Mouse (Mus musculus) CH12.LX (cell line): ENCODE results near the gene Zfp414. TPM values are rescaled to one million over a fixed set of nuclear protein-coding genes. Genes with fewer than 3 reads are reported as not detected.

Experiments
- DNase-seq: peaks from one replicate; pipeline ENCODE4 v3.0.0-alpha.2; 2013; ENCODE audit errors: extremely low read depth
- H3K27ac ChIP-seq: 2 replicates; pipeline ENCODE4 v1.5.1; 2012; ENCODE audit warnings: low read depth, mild to moderate bottlenecking, control low read depth, moderate library complexity; ENCODE audit not compliant: insufficient read depth
- H3K27me3 ChIP-seq: replicated peaks from 2 replicates; pipeline ENCODE3; 2012; ENCODE audit warnings: inconsistent platforms
- H3K36me3 ChIP-seq, 2 experiments: replicated peaks in 1 of 2; 2 replicates each; pipeline versions ENCODE3 to v1.6.1; 2012; ENCODE audit warnings: inconsistent platforms in 1 of 2, low read length in 1 of 2, mild to moderate bottlenecking in 1 of 2, mixed read lengths in 1 of 2, moderate library complexity in 1 of 2; ENCODE audit not compliant: control insufficient read depth in 1 of 2, insufficient read depth in 1 of 2
- H3K4me1 ChIP-seq, 2 experiments: 2 replicates each; pipeline ENCODE4 v1.6.1; 2012; ENCODE audit warnings: inconsistent platforms in 1 of 2, moderate library complexity in 1 of 2; ENCODE audit not compliant: insufficient read depth in 2 of 2, control insufficient read depth in 1 of 2
- H3K4me2 ChIP-seq: 2 replicates; pipeline ENCODE4 v1.6.1; 2012; ENCODE audit warnings: low read depth, mild to moderate bottlenecking, control low read depth; ENCODE audit not compliant: poor library complexity, insufficient read depth, severe bottlenecking
- H3K4me3 ChIP-seq, 3 experiments: fragments of 150-350 bp in 1 of 3; sonication (generic) in 1 of 3; replicated peaks in 1 of 3; 2 replicates each; pipeline versions ENCODE3 to v1.5.1; 2011 to 2012; ENCODE audit warnings: low read depth in 2 of 3, low read length in 2 of 3, mild to moderate bottlenecking in 2 of 3, moderate library complexity in 2 of 3, control low read depth in 1 of 3, improper control_type of control experiment in 1 of 3, inconsistent platforms in 1 of 3, mixed read lengths in 1 of 3; ENCODE audit not compliant: poor library complexity in 1 of 3
- H3K79me2 ChIP-seq: replicated peaks from 2 replicates; pipeline ENCODE4 v1.6.1; 2012; ENCODE audit warnings: mild to moderate bottlenecking, moderate library complexity; ENCODE audit not compliant: control insufficient read depth, poor library complexity, insufficient read depth, severe bottlenecking; ENCODE audit errors: extremely low read depth
- H3K9ac ChIP-seq: 2 replicates; pipeline ENCODE4 v1.6.1; 2012; ENCODE audit warnings: low read depth, mild to moderate bottlenecking, control low read depth, moderate library complexity; ENCODE audit not compliant: insufficient read depth
- H3K9me3 ChIP-seq: replicated peaks from 2 replicates; pipeline ENCODE3; 2012; ENCODE audit warnings: low read length, inconsistent platforms, mixed read lengths
- BHLHE40 ChIP-seq: IDR thresholded peaks from 2 replicates; pipeline ENCODE4 v1.6.1; 2011; ENCODE audit warnings: mild to moderate bottlenecking, low read depth, low read length, improper control_type of control experiment
- CHD1 ChIP-seq: IDR thresholded peaks from 2 replicates; pipeline ENCODE4 v1.6.1; 2012; ENCODE audit warnings: low read depth, low read length, improper control_type of control experiment, inconsistent platforms
- CHD2 ChIP-seq: IDR thresholded peaks from 2 replicates; pipeline ENCODE4 v1.6.1; 2011; ENCODE audit warnings: low read length, improper control_type of control experiment
- CTCF ChIP-seq, 2 experiments: IDR thresholded peaks in 1 of 2; conservative IDR thresholded peaks in 1 of 2; 2 replicates each; pipeline ENCODE4 v1.5.1; 2011 to 2012; ENCODE audit warnings: low read depth in 2 of 2, low read length in 2 of 2, improper control_type of control experiment in 1 of 2, inconsistent platforms in 1 of 2, mild to moderate bottlenecking in 1 of 2, moderate library complexity in 1 of 2
- ELF1 ChIP-seq: IDR thresholded peaks from 2 replicates; pipeline ENCODE4 v1.6.1; 2014; ENCODE audit warnings: low read depth, mild to moderate bottlenecking, inconsistent platforms, low read length, improper control_type of control experiment
- EP300 ChIP-seq: IDR thresholded peaks from 2 replicates; pipeline ENCODE4 v1.6.1; 2011; ENCODE audit warnings: low read length, improper control_type of control experiment
- MYC ChIP-seq: IDR thresholded peaks from 2 replicates; pipeline ENCODE4 v1.6.1; 2011; ENCODE audit warnings: low read depth, mild to moderate bottlenecking, improper control_type of control experiment, low read length
- NELFE ChIP-seq: IDR thresholded peaks from 2 replicates; pipeline ENCODE4 v1.6.1; 2011; ENCODE audit warnings: low read depth, low read length, improper control_type of control experiment
- POLR2A ChIP-seq: IDR thresholded peaks from 2 replicates; pipeline ENCODE4 v1.6.1; 2011; ENCODE audit warnings: low read depth, mild to moderate bottlenecking, improper control_type of control experiment, low read length
- RCOR1 ChIP-seq: conservative IDR thresholded peaks from 2 replicates; pipeline ENCODE4 v1.6.1; 2012; ENCODE audit warnings: low read depth, mild to moderate bottlenecking, inconsistent platforms, low read length, improper control_type of control experiment
- SIN3A ChIP-seq: IDR thresholded peaks from 2 replicates; pipeline ENCODE4 v1.6.1; 2012; ENCODE audit warnings: low read length, improper control_type of control experiment, inconsistent platforms
- TBP ChIP-seq: conservative IDR thresholded peaks from 2 replicates; pipeline ENCODE4 v1.6.1; 2011; ENCODE audit warnings: low read depth, low read length, improper control_type of control experiment
- UBTF ChIP-seq: IDR thresholded peaks from 2 replicates; pipeline ENCODE4 v1.6.1; 2012; ENCODE audit warnings: low read depth, mild to moderate bottlenecking, inconsistent platforms, low read length, improper control_type of control experiment, moderate library complexity
- ZC3H11A ChIP-seq: IDR thresholded peaks from 2 replicates; pipeline ENCODE4 v1.6.1; 2012; ENCODE audit warnings: low read depth, mild to moderate bottlenecking, inconsistent platforms, low read length, improper control_type of control experiment
- ZKSCAN1 ChIP-seq: IDR thresholded peaks from 2 replicates; pipeline ENCODE4 v1.6.1; 2012; ENCODE audit warnings: low read depth, inconsistent platforms, low read length, improper control_type of control experiment, borderline replicate concordance
- ZMIZ1 ChIP-seq: IDR thresholded peaks from 2 replicates; pipeline ENCODE4 v1.6.1; 2012; ENCODE audit warnings: low read depth, mild to moderate bottlenecking, inconsistent platforms, low read length, improper control_type of control experiment
- ZNF384 ChIP-seq: IDR thresholded peaks from 2 replicates; pipeline ENCODE4 v1.6.1; 2012; ENCODE audit warnings: low read depth, low read length, improper control_type of control experiment, inconsistent platforms
- dilution Hi-C: fragments of 300-500 bp; cut with MboI; formaldehyde crosslinking; loops from 2 replicates; pipeline ENCODE4 v1.14.3; 2020; ENCODE audit warnings: low sequenced_read_pairs; ENCODE audit not compliant: extremely low pct_unique_long_range_greater_than_20kb, extremely low pct_ligation_motif_present
- in situ Hi-C: fragments of 300-500 bp; cut with MboI; formaldehyde crosslinking; loops from 3 replicates; pipeline ENCODE4 v1.14.3; 2019; ENCODE audit warnings: low sequenced_read_pairs, low pct_ligation_motif_present, low pct_unique_long_range_greater_than_20kb, mixed read lengths
- polyA plus RNA-seq: library from polyadenylated mRNA; unstranded; fragments of >175 nt; gene quantifications from 2 replicates; pipeline ENCODE4 v1.2.1, GENCODE M21; 2012; ENCODE audit warnings: low read depth; ENCODE audit not compliant: insufficient read length
- total RNA-seq, 2 experiments: library from RNA; depleted of rRNA; stranded (reverse); fragments of 300-350 nt in 1 of 2; fragments of >200 nt in 1 of 2; gene quantifications; 2 replicates each; pipeline ENCODE4 v1.2.3; 2012 to 2014

Gene Zfp414
- total and polyA plus RNA-seq, 3 experiments: 6.6 to 34.3 (median 9.9) TPM

DNA sequence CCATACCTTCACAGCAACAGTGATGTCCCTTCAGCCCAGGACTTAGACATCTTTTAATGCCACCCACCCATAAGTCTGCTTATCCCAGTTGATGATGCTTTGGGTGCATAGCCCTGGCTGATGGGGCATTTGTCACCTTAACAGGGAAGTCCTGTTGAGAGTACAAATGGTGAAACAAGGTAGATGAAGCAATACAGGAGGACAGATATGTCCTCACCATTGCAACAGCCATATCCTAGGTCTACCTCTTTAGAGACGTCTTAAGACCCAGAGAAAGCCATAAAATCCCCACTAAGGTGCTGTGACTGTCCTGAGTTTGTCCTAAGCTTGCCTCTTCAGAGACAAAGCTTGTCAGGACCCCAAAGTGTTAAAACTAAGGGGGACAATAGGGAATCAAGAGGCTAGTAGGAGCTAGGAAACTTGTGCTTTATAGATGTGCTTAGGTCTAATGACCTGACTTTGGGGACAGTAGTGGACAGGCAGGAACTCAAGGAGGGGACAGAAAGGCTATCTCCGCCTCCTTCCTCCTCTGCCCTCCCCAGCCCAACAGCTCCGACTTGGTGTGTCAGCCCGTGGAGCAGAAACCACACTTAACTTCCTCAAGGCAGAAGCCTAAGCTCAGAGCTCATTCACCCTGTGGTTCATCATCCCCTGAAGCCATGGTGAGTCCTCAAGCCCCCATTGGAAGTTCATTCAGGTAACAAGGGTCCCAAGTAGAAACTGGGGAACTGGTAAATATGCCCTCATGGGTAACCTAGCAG lies 8.8 kb downstream of the Zfp414 start, which contains the start of gene Pram1:
Pram1 (plus strand) TSS at position 541 of the 761 bp plus-strand sequence.
- H3K79me2 ChIP-seq: no peaks in the 10 kb centered on the region
- H3K36me3 ChIP-seq: peaks cover 16 to 80% of the 10 kb centered on the region in 2 experiments
- DNase-seq: no peak
- TF ChIP-seq NELFE: no peak
- no peak for TF ChIP-seq CHD1
- no peak for TF ChIP-seq ELF1
- dilution Hi-C loops (no loop called here), in situ Hi-C loops (no loop called here)
- no peak within 1 kb of the TSS for H3K9ac ChIP-seq
- H3K4me2 ChIP-seq: no peak within 1 kb of the TSS
- H3K9me3 ChIP-seq: no peaks in the 10 kb centered on the region
- no peaks in the 10 kb centered on the region for H3K27me3 ChIP-seq
- peaks cover 0 to 25% of the 10 kb centered on the region in 2 experiments; a peak in 2 of 4 replicates for H3K4me1 ChIP-seq
- no peak within 1 kb of the TSS for H3K4me3 ChIP-seq
- H3K27ac ChIP-seq: no peak within 1 kb of the TSS

- H3K4me2 ChIP-seq: no peak overlapping the region
- no peak overlapping the region for H3K27ac ChIP-seq
- H3K36me3 ChIP-seq: peaks cover 26 to 81% of the 10 kb centered on the region in 2 experiments
These were observed 10.9 kb downstream of the Zfp414 start for GRCm38 (mm10) chr17:33639743-33640142.

DNA sequence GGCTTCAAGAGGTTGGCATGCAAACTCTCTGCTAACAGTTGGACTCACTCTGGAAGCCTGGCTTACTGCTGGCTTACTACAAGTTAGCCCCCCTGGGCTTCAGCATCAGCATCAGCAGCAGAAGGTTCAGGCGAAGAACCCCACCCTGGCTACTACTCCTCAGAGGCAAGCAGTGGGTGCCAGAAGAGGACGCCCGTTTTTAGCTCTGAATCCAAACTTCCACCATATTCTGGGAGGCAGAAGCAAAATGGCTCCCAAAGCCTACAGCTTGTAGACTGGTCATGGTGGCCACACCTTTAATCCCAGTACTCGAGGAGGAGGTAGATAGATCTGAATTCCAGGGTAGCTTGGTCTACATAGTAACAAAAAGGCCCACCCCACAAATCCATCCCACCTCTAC lies 15.2 kb downstream of the Zfp414 start:
- Histone ChIP-seq H3K9me3 (no peaks in the 10 kb centered on the region), H3K4me1 (peaks cover 0 to 22% of the 10 kb centered on the region in 2 experiments; a peak in 2 of 4 replicates)
- no peak for DNase-seq
- TF ChIP-seq POLR2A (no peak), CHD1 (no peak), MYC (no peak), SIN3A (no peak), CHD2 (no peak), UBTF (no peak), ZKSCAN1 (no peak), ZNF384 (no peak), RCOR1 (no peak), ELF1 (no peak), BHLHE40 (no peak), CTCF (conservative IDR thresholded peaks at IDR 0.05 in 1 of 2, IDR thresholded peaks at IDR 0.05 in 1 of 2; ENCODE audit: low read depth in 2 of 2, low read length in 2 of 2) (no peak)
- TF ChIP-seq, all 38 proteins: peak for 0
- no peak overlapping the region for H3K27ac ChIP-seq
- H3K27me3 ChIP-seq: no peaks in the 10 kb centered on the region
- dilution Hi-C loops: no loop called here
- H3K79me2 ChIP-seq: no peaks in the 10 kb centered on the region
- in situ Hi-C loops: no loop called here
- peaks cover 55 to 87% of the 10 kb centered on the region in 2 experiments for H3K36me3 ChIP-seq
- H3K9ac ChIP-seq: no peak overlapping the region
- H3K4me2 ChIP-seq: no peak overlapping the region
- no peak overlapping the region for H3K4me3 ChIP-seq

More at GRCm38 (mm10) chr17:33639743-33640142, 10.9 kb downstream of the Zfp414 start:
- H3K4me1 ChIP-seq: peaks cover 0 to 25% of the 10 kb centered on the region in 2 experiments; a peak in 2 of 4 replicates
- TF ChIP-seq ZC3H11A: no peak
- TF ChIP-seq ZMIZ1: no peak
- no peak for TF ChIP-seq EP300
- TF ChIP-seq TBP: no peak
- no peaks in the 10 kb centered on the region for H3K27me3 ChIP-seq
- H3K4me3 ChIP-seq: no peak overlapping the region
- dilution Hi-C loops: no loop called here
- in situ Hi-C loops: no loop called here
- no peak overlapping the region for H3K9ac ChIP-seq
- H3K79me2 ChIP-seq: no peaks in the 10 kb centered on the region
- DNase-seq: no peak
- no peaks in the 10 kb centered on the region for H3K9me3 ChIP-seq
